Mouse (Mus musculus) ES-Bruce4 (cell line): Measurements from ENCODE around the gene Ifih1. TPM values are rescaled to one million over a fixed set of nuclear protein-coding genes. Genes with fewer than 3 reads are reported as not detected.

ENCODE experiments used
- H3K27ac ChIP-seq: 2 replicates; pipeline ENCODE4 v1.5.1; 2012; ENCODE audit warnings: low read length, inconsistent platforms; ENCODE audit not compliant: insufficient read depth
- H3K27me3 ChIP-seq: 2 replicates; pipeline ENCODE4 v1.6.1; 2012; ENCODE audit warnings: mild to moderate bottlenecking, low read length, inconsistent platforms; ENCODE audit not compliant: control insufficient read depth, poor library complexity, insufficient read depth, severe bottlenecking
- H3K36me3 ChIP-seq: 2 replicates; pipeline ENCODE4 v1.6.1; 2012; ENCODE audit warnings: inconsistent platforms, mild to moderate bottlenecking, low read length, moderate library complexity; ENCODE audit not compliant: control insufficient read depth, poor library complexity, insufficient read depth, severe bottlenecking
- H3K4me1 ChIP-seq: one replicate; pipeline ENCODE4 v1.8.1; 2011; ENCODE audit warnings: low read length; ENCODE audit not compliant: control insufficient read depth, insufficient read depth
- H3K4me3 ChIP-seq: 2 replicates; pipeline ENCODE4 v1.5.1; 2011; ENCODE audit warnings: low read depth, mild to moderate bottlenecking, low read length
- H3K9ac ChIP-seq: 2 replicates; pipeline ENCODE4 v1.6.1; 2012; ENCODE audit warnings: low read depth, mild to moderate bottlenecking, inconsistent platforms; ENCODE audit not compliant: poor library complexity, severe bottlenecking
- H3K9me3 ChIP-seq: replicated peaks from 2 replicates; pipeline ENCODE4 v1.6.1; 2012; ENCODE audit warnings: mild to moderate bottlenecking, low read length, inconsistent platforms; ENCODE audit not compliant: control insufficient read depth, poor library complexity, insufficient read depth, severe bottlenecking
- CTCF ChIP-seq: IDR thresholded peaks from one replicate; pipeline ENCODE4 v1.8.1; 2011; ENCODE audit warnings: low read depth, low read length
- EP300 ChIP-seq: IDR thresholded peaks from 2 replicates; pipeline ENCODE4 v1.6.1; 2011; ENCODE audit warnings: low read depth, low read length; ENCODE audit not compliant: insufficient read depth
- POLR2A ChIP-seq: IDR thresholded peaks from one replicate; pipeline ENCODE4 v1.8.1; 2011; ENCODE audit warnings: low read length; ENCODE audit not compliant: insufficient read depth
- polyA plus RNA-seq: library from polyadenylated mRNA; stranded (reverse); fragments of >200 nt; gene quantifications from 2 replicates; pipeline ENCODE4 v1.2.4, GENCODE M21; 2011; ENCODE audit warnings: low read depth; ENCODE audit not compliant: missing spikeins, insufficient read depth, insufficient read length

Gene Ifih1
- polyA plus RNA-seq, 1 experiment, result 3.1 TPM

DNA sequence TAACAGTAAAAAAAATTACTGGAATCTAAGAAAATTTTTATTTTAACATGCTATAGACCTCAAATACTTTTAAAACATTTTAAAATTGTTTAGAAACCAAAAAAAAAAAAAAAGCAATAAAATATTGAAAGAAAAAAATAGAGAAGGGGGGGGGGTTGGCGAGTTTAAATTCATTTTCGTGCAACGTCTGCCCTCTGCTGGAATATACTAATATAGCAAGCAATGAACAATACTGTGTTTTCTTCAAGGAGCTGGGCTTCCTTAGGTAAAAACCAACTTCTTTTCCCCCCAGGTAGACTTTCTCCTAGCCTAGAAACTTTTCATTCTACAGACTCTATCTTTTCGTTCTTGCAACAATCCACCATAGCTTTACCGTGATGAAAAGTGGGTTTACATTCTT, 18.3 kb downstream of the Ifih1 start:
- Histone ChIP-seq H3K4me1 (no peaks in the 10 kb centered on the region), H3K9me3 (no peaks in the 10 kb centered on the region), H3K36me3 (no peaks in the 10 kb centered on the region), H3K9ac (no peak overlapping the region), H3K27ac (no peak overlapping the region), H3K27me3 (no peaks in the 10 kb centered on the region), H3K4me3 (no peak overlapping the region)
- no peak for TF ChIP-seq EP300
- no peak for TF ChIP-seq CTCF

DNA sequence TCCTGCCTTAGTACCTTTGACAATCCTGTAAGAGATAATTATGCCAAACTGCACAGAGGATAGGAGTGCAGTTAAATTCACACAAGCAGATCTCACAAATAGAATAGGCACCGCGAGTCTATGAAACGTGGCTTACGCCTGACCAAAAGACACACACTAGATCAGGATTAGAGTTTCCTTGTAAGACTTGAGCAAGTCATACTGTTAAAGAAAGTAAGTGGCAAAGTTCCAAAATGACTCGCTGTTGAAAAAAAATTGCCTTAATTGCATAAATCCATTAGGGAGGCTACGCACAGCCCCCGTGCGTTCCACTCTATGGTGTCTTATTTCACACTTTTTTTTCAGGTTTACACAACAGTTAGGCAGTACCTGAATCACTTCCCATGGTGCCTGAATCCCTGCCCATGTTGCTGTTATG, 23.0 kb downstream of the Ifih1 start:
- Histone ChIP-seq H3K27ac (no peak overlapping the region), H3K9ac (no peak overlapping the region), H3K4me1 (no peaks in the 10 kb centered on the region), H3K4me3 (no peak overlapping the region), H3K9me3 (no peaks in the 10 kb centered on the region), H3K36me3 (no peaks in the 10 kb centered on the region), H3K27me3 (no peaks in the 10 kb centered on the region)
- no peak for TF ChIP-seq CTCF
- TF ChIP-seq EP300, result no peak
- TF ChIP-seq POLR2A, result no peak

DNA sequence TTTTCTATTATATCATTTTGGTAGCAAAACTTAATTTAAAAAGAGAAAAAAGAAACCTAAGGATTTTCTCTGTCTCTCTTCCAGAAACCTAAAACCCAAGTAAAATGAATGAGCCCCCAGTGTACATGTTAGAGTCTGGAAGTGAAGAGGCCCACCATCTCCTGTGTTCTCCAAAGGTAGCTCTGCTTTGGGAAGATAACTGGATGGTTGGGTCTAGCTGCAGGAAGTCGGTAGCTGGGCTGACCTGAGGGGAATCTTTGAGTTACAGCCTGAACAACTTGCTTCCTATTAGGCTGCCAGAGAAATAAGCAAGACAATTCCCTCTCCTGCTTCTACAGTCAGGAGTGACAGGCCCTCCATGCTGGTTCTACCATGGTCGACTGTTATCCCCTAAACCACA, 26.4 kb downstream of the Ifih1 start:
- no peaks in the 10 kb centered on the region for H3K27me3 ChIP-seq
- no peak overlapping the region for H3K27ac ChIP-seq
- no peaks in the 10 kb centered on the region for H3K9me3 ChIP-seq
- no peak overlapping the region for H3K4me3 ChIP-seq
- H3K9ac ChIP-seq, result no peak overlapping the region
- no peaks in the 10 kb centered on the region for H3K4me1 ChIP-seq
- no peaks in the 10 kb centered on the region for H3K36me3 ChIP-seq
- TF ChIP-seq POLR2A (no peak), EP300 (no peak), CTCF (no peak)

DNA sequence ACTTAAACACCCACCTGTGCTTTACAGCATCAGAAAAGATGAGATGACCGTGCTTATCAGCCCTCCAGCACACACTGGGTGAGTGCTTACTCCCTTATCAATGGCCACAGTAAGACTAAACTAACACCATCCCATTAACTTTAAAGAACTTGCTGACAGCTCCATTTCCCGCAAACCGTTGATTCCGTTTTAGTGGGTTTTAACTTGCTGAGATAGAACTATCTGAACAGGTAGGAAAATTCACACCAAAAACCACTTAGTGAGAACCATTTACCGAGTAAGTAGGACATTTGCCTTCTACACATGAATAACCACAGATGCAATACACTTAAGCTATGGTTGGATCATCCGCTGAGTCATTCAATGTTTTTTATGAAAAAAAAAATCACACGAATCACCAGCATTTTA, 27.1 kb downstream of the Ifih1 start:
- TF ChIP-seq CTCF (no peak), EP300 (no peak), POLR2A (no peak)
- no peak overlapping the region for H3K4me3 ChIP-seq
- no peaks in the 10 kb centered on the region for H3K4me1 ChIP-seq
- H3K36me3 ChIP-seq, result no peaks in the 10 kb centered on the region
- H3K9ac ChIP-seq, result no peak overlapping the region
- no peak overlapping the region for H3K27ac ChIP-seq
- no peaks in the 10 kb centered on the region for H3K27me3 ChIP-seq
- no peaks in the 10 kb centered on the region for H3K9me3 ChIP-seq

DNA sequence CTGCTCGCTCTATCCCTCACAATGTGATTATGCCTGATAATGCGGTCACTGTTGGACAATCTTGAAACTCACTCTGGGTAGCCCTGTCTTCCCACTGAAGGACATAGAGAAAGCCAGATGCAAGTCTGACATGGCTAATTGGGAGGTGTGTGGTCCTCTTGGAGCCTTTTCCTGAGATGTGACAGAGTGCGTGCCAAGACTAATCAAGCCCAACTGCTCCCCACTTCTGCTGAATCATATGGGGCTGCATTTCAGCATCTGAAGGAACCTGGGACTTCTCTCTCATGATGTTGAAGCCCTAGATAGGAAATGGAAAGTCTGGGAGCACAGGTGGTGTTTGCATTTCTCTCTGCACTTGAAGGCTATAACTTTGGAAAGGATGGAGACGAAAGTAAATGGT, 32.9 kb downstream of the Ifih1 start:
- no peak overlapping the region for H3K9ac ChIP-seq
- no peaks in the 10 kb centered on the region for H3K36me3 ChIP-seq
- TF ChIP-seq POLR2A (no peak), CTCF (no peak)
- no peaks in the 10 kb centered on the region for H3K27me3 ChIP-seq
- no peaks in the 10 kb centered on the region for H3K4me1 ChIP-seq
- H3K9me3 ChIP-seq, result no peaks in the 10 kb centered on the region
- H3K27ac ChIP-seq, result no peak overlapping the region
- H3K4me3 ChIP-seq, result no peak overlapping the region

DNA sequence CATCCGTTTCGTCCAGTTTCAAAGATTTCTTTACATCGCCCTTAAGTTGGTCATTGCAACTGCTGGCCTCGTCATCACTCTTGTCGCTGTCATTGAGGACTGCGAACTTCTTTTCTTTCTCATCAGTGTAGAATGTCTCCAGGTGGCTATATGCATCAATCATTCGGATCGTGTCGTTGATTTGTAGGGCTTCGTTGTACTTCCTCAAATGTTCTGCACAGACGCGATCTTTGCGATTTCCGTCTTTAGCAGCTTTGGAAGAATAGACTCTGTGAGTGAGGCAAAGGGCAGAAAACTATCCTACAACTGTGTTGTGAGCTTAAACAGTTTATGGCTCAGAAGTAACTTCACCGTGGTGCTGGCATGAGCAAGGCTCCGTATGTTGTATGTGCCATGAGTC, 39.9 kb downstream of the Ifih1 start:
- Histone ChIP-seq H3K9ac (no peak overlapping the region), H3K4me1 (no peaks in the 10 kb centered on the region), H3K27me3 (no peaks in the 10 kb centered on the region), H3K4me3 (no peak overlapping the region), H3K36me3 (no peaks in the 10 kb centered on the region), H3K9me3 (no peaks in the 10 kb centered on the region), H3K27ac (no peak overlapping the region)
- TF ChIP-seq EP300 (no peak), POLR2A (no peak), CTCF (no peak)
